Mouse (Mus musculus) left cerebral cortex, postnatal 10 days (tissue): ENCODE measurements around the gene Olfr704. TPM values are rescaled to one million over a fixed set of nuclear protein-coding genes. Genes with fewer than 3 reads are reported as not detected.
"Not testable (repeated sequence)": the region's sequence is repeated elsewhere in the genome, so short reads cannot be mapped to it uniquely, and the experiment has no call there.

Experiments used
- DNase-seq, 2 experiments: peaks; one replicate each; pipeline ENCODE4 v3.0.0; 2021 to 2022; ENCODE audit warnings: low spot score in 2 of 2, mixed read lengths in 1 of 2; ENCODE audit errors: extremely low spot score in 1 of 2
- intact Hi-C: fragments of 180-260 bp; cut with DNase I; formaldehyde crosslinking; loops from one replicate; pipeline ENCODE4 v1.15.1; 2025
- total RNA-seq, 2 experiments: library from RNA; stranded (reverse); gene quantifications; 2 replicates each; pipeline ENCODE4 v1.2.3; 2021

The Olfr704 gene
- total RNA-seq, result not detected

GRCm38 (mm10) chr7:106862885-106863284, at the start of gene Olfr704:
Gene Olfr704, plus strand, starts transcription at chr7:106863185.
- no peak for DNase-seq
- intact Hi-C loops, result no loop called here

DNA sequence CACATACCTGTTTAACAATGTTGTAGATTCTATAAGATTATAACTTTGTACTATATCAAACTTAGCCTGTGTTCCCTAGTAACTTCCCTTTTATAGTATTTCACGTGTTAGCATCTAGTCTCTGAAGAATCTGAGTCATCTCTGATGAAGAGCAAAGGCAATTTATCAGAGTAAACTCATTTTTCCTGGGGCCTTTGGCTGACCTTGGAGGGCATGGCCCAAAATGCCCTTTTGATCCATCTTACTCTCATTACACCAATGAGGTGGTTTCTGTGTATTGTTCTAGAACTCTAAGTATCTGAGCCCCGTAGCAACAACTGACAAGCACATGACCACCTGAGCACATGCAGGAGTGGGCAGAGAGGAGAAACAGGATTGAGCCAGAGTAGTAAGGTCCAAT, 49.2 kb upstream of the Olfr704 start, which contains the start of gene Olfr701:
Gene Olfr701, plus strand, starts transcription at position 301 of the 400 bp plus-strand sequence.
- no peak for DNase-seq
- intact Hi-C loops, result no loop called here

GRCm38 (mm10) chr7:106815775-106816174, 47.2 kb upstream of the Olfr704 start:
- intact Hi-C loops, result no loop called here
- DNase-seq, result no peak

DNA sequence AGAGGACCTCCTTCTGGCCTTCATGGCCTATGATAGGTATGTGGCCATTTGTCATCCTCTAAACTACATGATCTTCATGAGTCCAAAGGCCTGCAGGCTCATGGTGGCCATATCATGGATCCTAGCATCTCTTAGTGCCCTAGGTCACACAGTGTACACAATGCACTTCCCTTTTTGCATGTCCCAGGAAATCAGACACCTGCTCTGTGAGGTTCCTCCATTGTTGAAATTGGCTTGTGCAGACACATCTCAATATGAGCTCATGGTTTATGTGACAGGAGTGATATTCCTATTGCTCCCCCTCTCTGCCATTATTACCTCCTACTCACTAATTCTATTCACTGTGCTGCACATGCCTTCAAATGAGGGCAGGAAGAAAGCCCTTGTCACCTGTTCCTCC, 44.6 kb upstream of the Olfr704 start:
- no peak for DNase-seq
- intact Hi-C loops, result no loop called here

- no peak for DNase-seq
- intact Hi-C loops, result no loop called here
These were observed 29.2 kb upstream of the Olfr704 start, which contains the start of gene Olfr702 for GRCm38 (mm10) chr7:106833793-106834192. Gene Olfr702, minus strand, starts transcription at chr7:106833893.

DNA sequence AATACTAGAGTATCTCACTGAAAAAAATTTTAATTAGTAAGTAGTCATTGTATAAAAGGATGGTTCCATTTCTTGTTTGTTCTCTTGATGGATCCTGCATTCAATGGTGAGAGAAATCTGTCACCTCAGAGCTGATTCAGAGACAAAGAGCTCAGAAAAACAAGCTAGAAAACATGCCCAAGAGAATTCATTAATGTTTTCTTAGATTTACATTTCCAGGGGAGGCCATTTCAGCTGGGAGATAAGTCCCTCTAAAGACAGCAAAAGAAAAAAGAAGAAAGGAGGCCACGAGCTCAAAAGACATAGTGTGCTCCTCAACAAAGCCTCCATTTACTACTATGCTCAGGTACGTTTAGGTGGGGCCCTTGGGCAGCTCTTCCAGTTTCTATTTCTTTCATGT, 19.9 kb upstream of the Olfr704 start, which contains the start of gene Olfr703:
Gene Olfr703, plus strand, starts transcription at position 301 of the 400 bp plus-strand sequence.
- no peak for DNase-seq
- intact Hi-C loops, result no loop called here

DNA sequence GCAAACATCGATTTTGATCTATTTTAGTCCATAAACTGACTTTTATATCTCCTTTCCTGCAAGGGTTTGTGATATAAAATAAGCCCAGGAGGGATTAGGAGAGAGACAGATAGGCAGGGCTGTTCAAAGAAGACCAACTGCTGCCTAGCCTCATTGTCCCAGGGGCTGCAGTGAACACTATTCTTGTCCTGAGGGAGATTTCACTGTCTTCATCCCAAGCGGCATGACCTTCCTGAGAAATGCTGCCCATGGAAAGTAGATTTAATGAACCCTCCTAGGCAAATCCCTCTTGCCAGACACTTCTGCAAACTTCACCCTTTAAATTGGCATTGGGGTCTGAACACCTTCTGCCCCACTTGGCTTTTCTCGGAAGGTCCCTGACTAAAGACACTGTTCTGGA, 13.8 kb downstream of the Olfr704 start, which contains the start of gene Olfr705:
Gene Olfr705, minus strand, starts transcription at position 101 of the 400 bp plus-strand sequence.
- no peak for DNase-seq
- intact Hi-C loops, result no loop called here

DNA sequence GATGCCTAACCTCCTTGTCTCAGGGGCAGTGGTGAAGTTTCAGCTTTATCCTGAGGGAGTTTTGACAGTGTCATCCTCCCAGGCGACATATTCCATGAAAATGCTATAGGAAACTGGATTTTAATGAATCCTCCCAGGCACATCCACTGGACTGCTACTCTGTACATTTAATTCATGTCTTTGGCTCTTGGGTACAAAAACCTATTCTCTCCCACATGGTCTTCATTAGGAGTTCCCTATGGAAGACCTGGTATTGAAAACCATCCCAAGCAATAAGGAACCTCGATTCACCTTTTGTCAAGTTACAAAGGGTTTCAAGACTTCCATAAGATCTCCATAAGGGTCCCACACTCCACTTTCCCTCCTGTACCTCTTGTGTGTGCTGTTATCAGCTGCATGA, 25.1 kb downstream of the Olfr704 start, which contains the start of gene Olfr706:
Gene Olfr706, minus strand, starts transcription at position 101 of the 400 bp plus-strand sequence.
- intact Hi-C loops, result no loop called here
- no peak for DNase-seq

DNA sequence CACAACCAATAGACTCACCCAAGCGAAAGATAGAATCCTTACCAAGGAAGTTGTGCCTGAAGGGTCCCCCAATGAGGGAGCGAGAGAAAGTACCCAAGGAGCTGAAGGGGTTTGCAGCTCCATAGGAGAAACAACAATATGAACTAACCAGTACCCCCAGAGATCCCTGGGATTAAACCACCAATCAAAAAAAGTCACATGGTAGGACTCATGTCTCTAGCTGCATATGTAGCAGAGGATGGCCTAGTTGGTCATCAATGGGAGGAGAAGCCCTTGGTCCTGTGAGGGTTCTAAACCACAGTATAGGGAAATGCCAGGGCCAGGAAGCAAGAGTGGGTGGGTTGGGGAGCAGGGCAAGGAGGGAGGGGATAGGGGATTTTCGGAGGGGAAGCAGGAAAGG, 38.2 kb downstream of the Olfr704 start, which contains the start of gene Olfr707:
Gene Olfr707, minus strand, starts transcription at position 101 of the 400 bp plus-strand sequence.
- DNase-seq, intact Hi-C loops: not testable (repeated sequence)

- DNase-seq, result no peak
- intact Hi-C loops, result no loop called here
These were observed 44.7 kb downstream of the Olfr704 start, which contains the start of gene Olfr1532-ps1 for GRCm38 (mm10) chr7:106907676-106908075. Gene Olfr1532-ps1, plus strand, starts transcription at chr7:106908001.

Other genes with a start within 250 kb of the Olfr704 start
- gene Olfr693, start 182.6 kb upstream of the Olfr704 start, total RNA-seq, result not detected
- gene Olfr694, start 171.4 kb upstream of the Olfr704 start, total RNA-seq, result not detected
- not detected for gene Olfr695, start 146.8 kb upstream of the Olfr704 start, total RNA-seq
- not detected for gene Olfr697, start 120.7 kb upstream of the Olfr704 start, total RNA-seq
- not detected for gene Olfr698, start 107.8 kb upstream of the Olfr704 start, total RNA-seq
- not detected for gene Olfr699, start 70.0 kb upstream of the Olfr704 start, total RNA-seq
- not detected for gene Olfr700, start 54.4 kb upstream of the Olfr704 start, total RNA-seq
- gene Olfr701, start 49.1 kb upstream of the Olfr704 start, total RNA-seq, result not detected
- gene Olfr702, start 29.3 kb upstream of the Olfr704 start, total RNA-seq, result not detected
- not detected for gene Olfr703, start 19.8 kb upstream of the Olfr704 start, total RNA-seq
- not detected for gene Olfr705, start 13.7 kb downstream of the Olfr704 start, total RNA-seq
- gene Olfr706, start 25.0 kb downstream of the Olfr704 start, total RNA-seq, result not detected
- gene Olfr707, start 38.1 kb downstream of the Olfr704 start, total RNA-seq, result not detected
- not detected for gene Olfr1532-ps1, start 44.8 kb downstream of the Olfr704 start, total RNA-seq
- gene Olfr709-ps1, start 69.0 kb downstream of the Olfr704 start, total RNA-seq, result not detected
- not detected for gene Olfr710, start 85.1 kb downstream of the Olfr704 start, total RNA-seq
- gene Olfr6, start 100.8 kb downstream of the Olfr704 start, total RNA-seq, result not detected
- not detected for gene Olfr711, start 112.3 kb downstream of the Olfr704 start, total RNA-seq
- gene Olfr2, start 142.9 kb downstream of the Olfr704 start, total RNA-seq, result not detected
- gene Olfr713, start 168.0 kb downstream of the Olfr704 start, total RNA-seq, result not detected
- gene Olfr714, start 207.8 kb downstream of the Olfr704 start, total RNA-seq, result not detected
- gene Olfr17, start 230.0 kb downstream of the Olfr704 start, total RNA-seq, result not detected
- gene Olfr715b, start 247.2 kb downstream of the Olfr704 start, total RNA-seq, result not detected